Comparison of ENCODE assay signal across 17 mouse cellular contexts in the genomic region with DNA sequence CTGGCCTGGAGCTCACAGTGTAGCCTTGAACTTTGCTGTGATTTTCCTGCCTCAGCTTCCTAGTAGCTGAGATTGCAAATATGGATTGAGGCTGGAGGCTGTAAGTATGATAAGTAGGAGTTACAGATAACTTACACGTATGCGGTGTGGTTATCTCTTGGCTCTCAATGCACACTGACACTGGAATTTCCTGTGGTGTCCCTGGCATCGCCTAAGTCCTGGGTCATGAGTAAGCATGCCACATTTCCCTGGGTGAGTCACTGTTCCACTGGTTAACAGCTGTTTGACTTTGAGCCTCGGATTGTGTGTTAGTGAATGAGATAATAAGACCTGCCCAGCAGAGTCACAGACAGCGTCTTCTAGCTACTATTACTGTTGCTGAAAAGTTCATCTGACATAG. TPM values are rescaled to one million over a fixed set of nuclear protein-coding genes. Genes with fewer than 3 reads are reported as not detected.
DNase-seq lines count a peak whose midpoint lies in the region; ATAC-seq and TF ChIP-seq lines count a peak whose summit lies in the region.
"Had no signal": no experiment of that assay in that cellular context is flagged by ENCODE, and none has a peak within 500 bp of the region (broad histone marks: within the 10 kb centered on the region; RNA-seq: fewer than 3 reads in every experiment).

No protein-coding gene starts in this region.

- ATAC-seq in intestine, embryonic 15.5 days = peak; percentile 84
- peak; percentile 83 for ATAC-seq in megakaryocyte progenitor cell, adult 5-6 weeks (replicated peaks; ENCODE audit: poor library complexity)
- ATAC-seq: hindbrain, postnatal 0 days had no signal

- TF ChIP-seq POLR2A in MEL (IDR thresholded peaks at IDR 0.05; ENCODE audit: control insufficient read depth in 1 of 2, insufficient read depth in 1 of 2, low read depth in 1 of 2, low read length in 2 of 2, poor library complexity in 1 of 2) = no peak

- no peak overlapping the region for H3K4me2 ChIP-seq in intestine, embryonic 15.5 days (replicated peaks)
- H3K4me2 ChIP-seq: midbrain, embryonic 12.5 days had no signal

- H3K4me1 ChIP-seq in MEL (ENCODE audit: control insufficient read depth in 1 of 2, insufficient read depth in 2 of 2, low read length in 2 of 2) = no peaks in the 10 kb centered on the region
- no peaks in the 10 kb centered on the region for H3K4me1 ChIP-seq in intestine, embryonic 15.5 days (replicated peaks)
- H3K4me1 ChIP-seq in midbrain, embryonic 10.5 days = no peaks in the 10 kb centered on the region
- H3K4me1 ChIP-seq: forebrain, embryonic 10.5 days; midbrain, embryonic 12.5 days had no signal

- no peak for TF ChIP-seq RAD21 in MEL (IDR thresholded peaks at IDR 0.05; ENCODE audit: low read depth, low read length)

- DNase-seq in adrenal gland, adult 8-10 months = peak; percentile 36
- DNase-seq in adrenal gland, postnatal 25 days = no peak
- peak; percentile 73 for DNase-seq in MEL (ENCODE audit: low read depth, low spot score)
- DNase-seq in thymus, adult 18-20 months = no peak
- DNase-seq in midbrain, embryonic 10.5 days (ENCODE audit: low spot score) = no peak
- DNase-seq in left cerebral cortex, postnatal 25 days (ENCODE audit: low spot score in 2 of 2) = no peak
- DNase-seq: cerebellum, postnatal 25 days; heart, adult 18-20 months; heart, postnatal 14 days; right cerebral cortex, postnatal 4 days; thymus, postnatal 36 days had no signal

- WGBS in intestine, embryonic 15.5 days = 69% methylated on average over 5 of the region's 5 CpGs
- WGBS in midbrain, embryonic 10.5 days = 90% methylated on average over 5 of the region's 5 CpGs

- H3K27ac ChIP-seq in MEL (ENCODE audit: control insufficient read depth, low read depth, low read length) = no peak overlapping the region
- no peak overlapping the region for H3K27ac ChIP-seq in intestine, embryonic 15.5 days
- H3K27ac ChIP-seq in midbrain, embryonic 10.5 days (replicated peaks) = no peak overlapping the region
- H3K27ac ChIP-seq: forebrain, embryonic 10.5 days; hindbrain, postnatal 0 days; kidney, postnatal 0 days; midbrain, embryonic 12.5 days had no signal

- H3K36me3 ChIP-seq in MEL (ENCODE audit: control insufficient read depth in 1 of 2, insufficient read depth in 2 of 2, low read length in 2 of 2) = no peaks in the 10 kb centered on the region
- no peaks in the 10 kb centered on the region for H3K36me3 ChIP-seq in intestine, embryonic 15.5 days
- H3K36me3 ChIP-seq in midbrain, embryonic 10.5 days = no peaks in the 10 kb centered on the region
- H3K36me3 ChIP-seq: forebrain, embryonic 10.5 days; midbrain, embryonic 12.5 days had no signal

- TF ChIP-seq CTCF in MEL (IDR thresholded peaks at IDR 0.05 in 2 of 3, conservative IDR thresholded peaks at IDR 0.05 in 1 of 3; ENCODE audit: control insufficient read depth in 1 of 3, insufficient read depth in 1 of 3, low read depth in 2 of 3, low read length in 3 of 3, poor library complexity in 1 of 3, severe bottlenecking in 1 of 3) = no peak

- no peaks in the 10 kb centered on the region for H3K9me3 ChIP-seq in MEL (replicated peaks; ENCODE audit: insufficient read depth, low read length)
- no peaks in the 10 kb centered on the region for H3K9me3 ChIP-seq in intestine, embryonic 15.5 days
- no peaks in the 10 kb centered on the region for H3K9me3 ChIP-seq in midbrain, embryonic 10.5 days (replicated peaks)
- H3K9me3 ChIP-seq: midbrain, embryonic 12.5 days had no signal

- intact Hi-C loops in left cerebral cortex, postnatal 25 days (cut with DNase I) = no loop called here

- no peak overlapping the region for H3K4me3 ChIP-seq in MEL (ENCODE audit: control insufficient read depth in 1 of 2, insufficient read depth in 1 of 2, low read depth in 2 of 2, low read length in 2 of 2)
- no peak overlapping the region for H3K4me3 ChIP-seq in intestine, embryonic 15.5 days (replicated peaks)
- H3K4me3 ChIP-seq in midbrain, embryonic 10.5 days = no peak overlapping the region
- H3K4me3 ChIP-seq: forebrain, embryonic 10.5 days; midbrain, embryonic 12.5 days had no signal

- H3K9ac ChIP-seq in MEL (ENCODE audit: control insufficient read depth, low read depth, low read length, poor library complexity, severe bottlenecking) = no peak overlapping the region
- no peak overlapping the region for H3K9ac ChIP-seq in intestine, embryonic 15.5 days
- H3K9ac ChIP-seq: midbrain, embryonic 12.5 days had no signal

- no peaks in the 10 kb centered on the region for H3K79me2 ChIP-seq in MEL (ENCODE audit: control insufficient read depth, insufficient read depth, low read length, poor library complexity)

- H3K27me3 ChIP-seq in MEL (ENCODE audit: control insufficient read depth in 1 of 2, insufficient read depth in 2 of 2, low read length in 2 of 2) = no peaks in the 10 kb centered on the region
- no peaks in the 10 kb centered on the region for H3K27me3 ChIP-seq in intestine, embryonic 15.5 days (replicated peaks)
- no peaks in the 10 kb centered on the region for H3K27me3 ChIP-seq in midbrain, embryonic 10.5 days (ENCODE audit: low read depth, poor library complexity, severe bottlenecking)
- H3K27me3 ChIP-seq: midbrain, embryonic 12.5 days had no signal

- TF ChIP-seq EP300 in MEL (IDR thresholded peaks at IDR 0.05; ENCODE audit: low read depth in 1 of 2, low read length in 2 of 2) = peak; percentile 58 to 71

TF ChIP-seq in MEL, 35 proteins besides CTCF, POLR2A, EP300 and RAD21:
- TF ChIP-seq RCOR1 (IDR thresholded peaks at IDR 0.05; ENCODE audit: low read depth, low read length) (peak; percentile 99), KAT2A (conservative IDR thresholded peaks at IDR 0.05; ENCODE audit: low read depth, low read length) (no peak), CHD1 (IDR thresholded peaks at IDR 0.05; ENCODE audit: low read depth, low read length) (no peak), GATA1 (IDR thresholded peaks at IDR 0.05; ENCODE audit: low read depth, low read length) (peak; percentile 82), JUND (IDR thresholded peaks at IDR 0.05; ENCODE audit: low read depth, low read length) (peak; percentile 65; the same call in 1 of the 2 replicates), ETS1 (IDR thresholded peaks at IDR 0.05; ENCODE audit: low read depth, low read length) (peak; percentile 96), TCF12 (IDR thresholded peaks at IDR 0.05; ENCODE audit: low read depth, low read length) (peak; percentile 79; the same call in 1 of the 2 replicates), BHLHE40 (IDR thresholded peaks at IDR 0.05; ENCODE audit: borderline replicate concordance, low read depth, low read length) (peak; percentile 25; the same call in 1 of the 2 replicates), SIN3A (IDR thresholded peaks at IDR 0.05; ENCODE audit: low read length) (no peak), MXI1 (IDR thresholded peaks at IDR 0.05; ENCODE audit: low read depth, low read length) (peak; percentile 48; the same call in 1 of the 2 replicates), GABPA (IDR thresholded peaks at IDR 0.05; ENCODE audit: low read depth, low read length) (no peak), ZC3H11A (IDR thresholded peaks at IDR 0.05; ENCODE audit: low read depth, low read length) (no peak), SMC3 (IDR thresholded peaks at IDR 0.05; ENCODE audit: low read depth, low read length) (no peak), TAL1 (IDR thresholded peaks at IDR 0.05; ENCODE audit: low read length) (peak; percentile 67), ZNF384 (IDR thresholded peaks at IDR 0.05; ENCODE audit: low read depth, low read length) (no peak)

RNA-seq across cellular contexts. Expression of a gene that starts 13.5 kb away (rescaled TPM):
- 10 to 100 TPM; 13.9 to 27.8 (median 18.3) TPM for total RNA-seq in adrenal gland, adult 8-10 months (2022)
- total RNA-seq in adrenal gland, postnatal 25 days (2021) = 8.8 and 16.0 TPM in 2 replicates
- total RNA-seq in MEL (2012; rRNA removed) = 8.1 and 9.1 TPM in 2 replicates
- polyA plus RNA-seq in MEL (2012; ENCODE audit: insufficient read depth in 1 of 2, insufficient read length in 2 of 2, low read depth in 1 of 2, low replicate concordance in 2 of 2, missing spikeins in 1 of 2) = 10 to 100 TPM in 1 of 2 experiments, not detected in 1; 10.6 TPM
- polyA plus RNA-seq in intestine, embryonic 15.5 days (2015; fragmentation: Nextera tagmentation; extraction: Ambion mirVana) = 17.2 and 18.0 TPM in 2 replicates
- total RNA-seq in megakaryocyte progenitor cell, adult 5-6 weeks (2015) = 29.1 and 30.4 TPM in 2 replicates
- 30.4 and 33.8 TPM in 2 replicates for total RNA-seq in megakaryocyte progenitor cell, adult 5-6 weeks (2017)
- 3.9 and 4.2 TPM in 2 replicates for polyA plus RNA-seq in midbrain, embryonic 10.5 days (2016; fragmentation: Nextera tagmentation; extraction: Ambion mirVana)
- total RNA-seq in left cerebral cortex, postnatal 25 days (2021) = 1 to 10 TPM; 7.2 to 7.9 TPM

Comparison
In these comparisons a context has a peak if more than half of its experiments do, and no peak if none do; other contexts are left out.
1. DNase-seq: peak in adrenal gland, adult 8-10 months (single experiment) and MEL (single experiment); none in adrenal gland, postnatal 25 days (single experiment), thymus, adult 18-20 months (0 of 2), midbrain, embryonic 10.5 days (single experiment) and left cerebral cortex, postnatal 25 days (0 of 2).